Mouse (Mus musculus): ENCODE measurements at regions not wholly inside any gene's neighbourhood (a gene's known extent, or its start where the extent isn't known, plus 50 kb on each side); places are given as distances from the start of the nearest gene placed in this dataset.

- Histone ChIP-seq H3K27me3 (ENCODE audit: control insufficient read depth, insufficient read depth, low read length) (no peaks in the 10 kb centered on the region), H3K4me1 (ENCODE audit: control insufficient read depth, insufficient read depth, low read length) (no peaks in the 10 kb centered on the region), H3K36me3 (ENCODE audit: control insufficient read depth, insufficient read depth, low read length) (no peaks in the 10 kb centered on the region), H3K27ac (no peak overlapping the region), H3K4me3 (no peak overlapping the region), H3K9ac (ENCODE audit: low read depth, low read length) (no peak overlapping the region), H3K79me2 (replicated peaks; ENCODE audit: control insufficient read depth, insufficient read depth, low read length) (no peaks in the 10 kb centered on the region)
- TF ChIP-seq EP300 (IDR thresholded peaks at IDR 0.05; ENCODE audit: insufficient read depth, low read depth, low read length) (no peak), CTCF (IDR thresholded peaks at IDR 0.05) (no peak), POLR2A (IDR thresholded peaks at IDR 0.05; ENCODE audit: insufficient read depth, low read depth, low read length) (no peak)
- intact Hi-C loops (cut with DNase I), result no loop called here
- 89% methylated on average over 2 of the region's 2 CpGs for WGBS
- DNase-seq, result no peak
Observed at GRCm38 (mm10) chr3:138675881-138676280, 66.1 kb upstream of the Tspan5 start.

DNA sequence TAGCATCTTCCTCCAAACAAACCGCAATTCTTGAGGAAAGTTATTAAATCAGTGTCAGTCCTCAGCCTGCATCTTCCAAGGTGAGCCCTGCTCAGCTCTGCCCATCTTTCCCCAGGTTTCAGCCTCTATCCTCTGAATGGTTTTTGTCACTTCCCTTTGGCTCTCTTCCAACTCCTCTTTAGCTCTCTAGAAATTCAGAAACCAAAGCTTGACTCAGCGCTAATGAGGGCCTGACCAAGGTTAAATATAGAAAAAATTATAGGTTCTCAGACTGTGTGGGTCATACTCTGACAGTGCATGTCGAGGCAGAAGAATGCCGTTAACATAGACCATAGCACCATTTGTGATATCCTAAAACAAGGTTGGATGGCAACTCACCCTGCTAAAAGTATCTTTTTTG, 63.6 kb upstream of the Tspan5 start:
- Histone ChIP-seq H3K27ac (no peak overlapping the region), H3K4me3 (no peak overlapping the region)

GRCm38 (mm10) chr3:138686636-138687230, 55.3 kb upstream of the Tspan5 start:
- Histone ChIP-seq H3K4me1 (ENCODE audit: control insufficient read depth, insufficient read depth, low read length) (no peaks in the 10 kb centered on the region; the same call in 1 of the 2 replicates), H3K79me2 (replicated peaks; ENCODE audit: control insufficient read depth, insufficient read depth, low read length) (no peaks in the 10 kb centered on the region), H3K27ac (no peak overlapping the region), H3K4me3 (no peak overlapping the region), H3K9ac (ENCODE audit: low read depth, low read length) (no peak overlapping the region), H3K27me3 (ENCODE audit: control insufficient read depth, insufficient read depth, low read length) (no peaks in the 10 kb centered on the region), H3K36me3 (ENCODE audit: control insufficient read depth, insufficient read depth, low read length) (no peaks in the 10 kb centered on the region)
- 32% methylated on average over 11 of the region's 11 CpGs for WGBS
- TF ChIP-seq CTCF (IDR thresholded peaks at IDR 0.05) (no peak), POLR2A (IDR thresholded peaks at IDR 0.05; ENCODE audit: insufficient read depth, low read depth, low read length) (no peak), EP300 (IDR thresholded peaks at IDR 0.05; ENCODE audit: insufficient read depth, low read depth, low read length) (no peak)
- DNase-seq, result no peak
- intact Hi-C loops (cut with DNase I), result no loop called here

More for the DNA sequence above, 63.6 kb upstream of the Tspan5 start:
- H3K27me3 ChIP-seq (ENCODE audit: control insufficient read depth, insufficient read depth, low read length), result no peaks in the 10 kb centered on the region
- no peaks in the 10 kb centered on the region for H3K4me1 ChIP-seq (ENCODE audit: control insufficient read depth, insufficient read depth, low read length)
- intact Hi-C loops (cut with DNase I), result no loop called here
- H3K79me2 ChIP-seq (replicated peaks; ENCODE audit: control insufficient read depth, insufficient read depth, low read length), result no peaks in the 10 kb centered on the region
- TF ChIP-seq EP300 (IDR thresholded peaks at IDR 0.05; ENCODE audit: insufficient read depth, low read depth, low read length) (no peak), POLR2A (IDR thresholded peaks at IDR 0.05; ENCODE audit: insufficient read depth, low read depth, low read length) (no peak)
- no peak overlapping the region for H3K9ac ChIP-seq (ENCODE audit: low read depth, low read length)
- WGBS, result 59% methylated on average over 4 of the region's 4 CpGs
- H3K36me3 ChIP-seq (ENCODE audit: control insufficient read depth, insufficient read depth, low read length), result no peaks in the 10 kb centered on the region
- DNase-seq, result no peak

GRCm38 (mm10) chr3:138688606-138689005, 53.4 kb upstream of the Tspan5 start:
- intact Hi-C loops (cut with DNase I), result no loop called here
- Histone ChIP-seq H3K79me2 (replicated peaks; ENCODE audit: control insufficient read depth, insufficient read depth, low read length) (no peaks in the 10 kb centered on the region), H3K27ac (no peak overlapping the region), H3K27me3 (ENCODE audit: control insufficient read depth, insufficient read depth, low read length) (no peaks in the 10 kb centered on the region), H3K4me3 (no peak overlapping the region), H3K9ac (ENCODE audit: low read depth, low read length) (no peak overlapping the region), H3K4me1 (ENCODE audit: control insufficient read depth, insufficient read depth, low read length) (no peaks in the 10 kb centered on the region; the same call in 1 of the 2 replicates), H3K36me3 (ENCODE audit: control insufficient read depth, insufficient read depth, low read length) (no peaks in the 10 kb centered on the region)
- DNase-seq, result no peak
- TF ChIP-seq EP300 (IDR thresholded peaks at IDR 0.05; ENCODE audit: insufficient read depth, low read depth, low read length) (no peak), CTCF (IDR thresholded peaks at IDR 0.05) (no peak), POLR2A (IDR thresholded peaks at IDR 0.05; ENCODE audit: insufficient read depth, low read depth, low read length) (no peak)
- 88% methylated on average over 5 of the region's 5 CpGs for WGBS

All from heart, adult 2 months (tissue).